Mouse (Mus musculus) lung, adult 2 months (tissue): ENCODE data around the gene Htr1d. TPM values are rescaled to one million over a fixed set of nuclear protein-coding genes. Genes with fewer than 3 reads are reported as not detected.

Experiments used
- DNase-seq: peaks from one replicate; pipeline ENCODE4 v3.0.0; 2022
- H3K4me1 ChIP-seq: fragments of 200-500 bp; 2 replicates; pipeline ENCODE4 v1.6.1; 2011; ENCODE audit warnings: low read length; ENCODE audit not compliant: control insufficient read depth, insufficient read depth
- H3K4me3 ChIP-seq: fragments of 200-500 bp; replicated peaks from 2 replicates; pipeline ENCODE3; 2011; ENCODE audit warnings: low read depth, mild to moderate bottlenecking, control low read depth, low read length; ENCODE audit errors: extremely low read depth
- CTCF ChIP-seq: fragments of 200-500 bp; IDR thresholded peaks from 2 replicates; pipeline ENCODE4 v1.5.1; 2011; ENCODE audit warnings: mild to moderate bottlenecking, low read length, control low read depth; ENCODE audit not compliant: insufficient read depth
- POLR2A ChIP-seq: fragments of 200-500 bp; IDR thresholded peaks from 2 replicates; pipeline ENCODE4 v1.6.1; 2011; ENCODE audit warnings: low read depth, mild to moderate bottlenecking, control low read depth, low read length, borderline replicate concordance; ENCODE audit errors: extremely low read depth
- WGBS: fragments of 180-500 bp; shearing (Covaris S2); methylation state at CpG from one replicate; pipeline ENCODE4 v1.1.7; 2018; 5-methylcytosine and 5-hydroxymethylcytosine counted together
- polyA plus RNA-seq: library from polyadenylated mRNA; depleted of rRNA; stranded (reverse); fragments of >200 nt; gene quantifications from 2 replicates; pipeline ENCODE4 v1.2.3, GENCODE M21; 2012

Gene Htr1d
- polyA plus RNA-seq, 1 experiment = not detected

DNA sequence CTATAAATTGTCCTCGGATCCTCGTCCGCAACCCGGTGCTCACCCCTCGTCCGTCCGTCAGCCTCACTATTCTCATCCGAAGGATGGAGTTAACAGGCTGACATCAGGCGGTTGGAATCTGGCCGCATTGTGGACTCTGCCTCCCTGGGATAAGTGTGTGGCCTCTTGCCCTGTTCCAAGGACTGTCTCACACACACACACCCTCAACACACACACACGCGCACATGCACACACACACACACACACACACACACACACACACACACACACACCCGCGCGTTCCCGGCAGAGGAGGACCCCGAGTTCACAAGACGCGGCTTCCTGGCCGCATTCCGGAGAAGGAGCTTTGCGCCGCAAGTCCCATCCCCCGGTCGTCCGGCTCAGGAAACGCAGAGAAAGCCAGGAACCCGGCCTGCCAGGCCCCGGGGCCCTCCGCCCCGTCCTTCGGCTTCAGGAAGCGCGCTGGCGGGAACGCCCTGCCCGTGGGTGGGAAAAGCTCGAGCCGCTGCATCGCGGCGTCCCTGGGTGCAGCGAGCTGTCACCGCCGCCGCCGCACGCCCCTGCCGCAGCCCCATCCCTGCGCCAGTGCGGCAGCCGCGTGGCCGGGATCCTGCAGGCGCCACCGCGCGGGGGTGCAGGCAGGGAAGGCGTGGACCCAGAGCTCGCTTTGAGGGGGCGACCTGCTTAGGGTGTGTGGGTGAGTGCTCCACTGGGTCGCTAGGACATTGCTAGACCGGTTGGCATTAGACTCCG lies 38.9 kb downstream of the Htr1d start, which contains the start of gene 6030445D17Rik:
Gene 6030445D17Rik (plus strand): TSS at position 165 of the 753 bp plus-strand sequence.
- TF ChIP-seq POLR2A (no peak; the same call in 1 of the 2 replicates), CTCF (no peak)
- peaks cover 13% of the 10 kb centered on the region for H3K4me1 ChIP-seq
- peak within 1 kb of the TSS; percentile 95 for H3K4me3 ChIP-seq
- 3% methylated on average over 62 of the region's 64 CpGs for WGBS
- DNase-seq = peak; percentile 77

GRCm38 (mm10) chr4:136462839-136463178 lies 39.5 kb downstream of the Htr1d start:
- peaks cover 13% of the 10 kb centered on the region for H3K4me1 ChIP-seq
- 3% methylated on average over 8 of the region's 8 CpGs for WGBS
- no peak for DNase-seq
- peak overlapping the region; percentile 95 for H3K4me3 ChIP-seq
- TF ChIP-seq POLR2A = no peak
- no peak for TF ChIP-seq CTCF

GRCm38 (mm10) chr4:136463436-136463835 lies 40.1 kb downstream of the Htr1d start:
- WGBS = 41% methylated on average over 9 of the region's 9 CpGs

GRCm38 (mm10) chr4:136466226-136466625 lies 42.9 kb downstream of the Htr1d start:
- H3K4me1 ChIP-seq = peaks cover 11% of the 10 kb centered on the region
- no peak for DNase-seq
- TF ChIP-seq CTCF (no peak), POLR2A (no peak)
- H3K4me3 ChIP-seq = no peak overlapping the region
- WGBS = 40% methylated on average over 4 of the region's 4 CpGs

More at GRCm38 (mm10) chr4:136463436-136463835, 40.1 kb downstream of the Htr1d start:
- Histone ChIP-seq H3K4me1 (peaks cover 13% of the 10 kb centered on the region), H3K4me3 (peak overlapping the region; percentile 95)
- TF ChIP-seq CTCF (no peak), POLR2A (no peak)
- no peak for DNase-seq

- 71% methylated on average over 14 of the region's 14 CpGs for WGBS
- DNase-seq = no peak
- Histone ChIP-seq H3K4me3 (no peak overlapping the region), H3K4me1 (peaks cover 9% of the 10 kb centered on the region)
- no peak for TF ChIP-seq POLR2A
- TF ChIP-seq CTCF = no peak
Measured at GRCm38 (mm10) chr4:136468553-136469327, 45.4 kb downstream of the Htr1d start.

GRCm38 (mm10) chr4:136469371-136469903 lies 46.1 kb downstream of the Htr1d start, which contains the start of gene Luzp1:
Gene Luzp1 (plus strand): TSS chr4:136469761.
- H3K4me3 ChIP-seq = peak within 1 kb of the TSS; percentile 79
- TF ChIP-seq CTCF = no peak
- TF ChIP-seq POLR2A = peak; percentile 77
- peaks cover 6% of the 10 kb centered on the region for H3K4me1 ChIP-seq
- 2% methylated on average over 36 of the region's 36 CpGs for WGBS
- peak; percentile 96 for DNase-seq

DNA sequence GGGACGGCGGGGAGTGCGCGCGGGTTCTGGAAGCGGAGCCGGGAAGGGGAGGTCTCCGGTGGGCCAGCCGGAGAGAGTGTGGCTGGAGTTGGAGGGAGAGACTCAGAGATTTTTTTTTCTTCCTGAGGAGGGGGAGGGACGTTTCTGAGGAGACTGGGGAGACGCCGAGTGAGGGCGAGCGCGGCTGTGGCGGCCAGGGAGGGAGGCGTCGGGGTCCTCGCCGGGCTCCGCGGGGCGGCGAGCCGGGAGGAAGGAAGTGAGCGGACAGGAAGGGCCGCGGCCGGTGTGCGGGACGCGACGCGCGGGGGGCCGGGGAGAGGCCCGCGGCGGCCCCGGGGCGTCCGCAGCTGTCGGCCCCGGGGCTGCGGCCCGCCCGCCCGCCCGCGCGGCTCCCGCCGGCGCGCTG lies 46.6 kb downstream of the Htr1d start:
- no peak for DNase-seq
- peak overlapping the region; percentile 79 for H3K4me3 ChIP-seq
- TF ChIP-seq POLR2A (0 out of 2 replicates have a peak, but pooled peaks have one; percentile 5), CTCF (no peak)
- under 1% methylated on average over 24 of the region's 55 CpGs for WGBS
- H3K4me1 ChIP-seq = peaks cover 4% of the 10 kb centered on the region; the same call in 1 of the 2 replicates

GRCm38 (mm10) chr4:136470347-136471071 lies 47.2 kb downstream of the Htr1d start:
- peak; percentile 67 for DNase-seq
- peaks cover 4% of the 10 kb centered on the region; the same call in 1 of the 2 replicates for H3K4me1 ChIP-seq
- TF ChIP-seq POLR2A (no peak), CTCF (no peak)
- peak overlapping the region; percentile 79 for H3K4me3 ChIP-seq
- under 1% methylated on average over 58 of the region's 58 CpGs for WGBS

DNA sequence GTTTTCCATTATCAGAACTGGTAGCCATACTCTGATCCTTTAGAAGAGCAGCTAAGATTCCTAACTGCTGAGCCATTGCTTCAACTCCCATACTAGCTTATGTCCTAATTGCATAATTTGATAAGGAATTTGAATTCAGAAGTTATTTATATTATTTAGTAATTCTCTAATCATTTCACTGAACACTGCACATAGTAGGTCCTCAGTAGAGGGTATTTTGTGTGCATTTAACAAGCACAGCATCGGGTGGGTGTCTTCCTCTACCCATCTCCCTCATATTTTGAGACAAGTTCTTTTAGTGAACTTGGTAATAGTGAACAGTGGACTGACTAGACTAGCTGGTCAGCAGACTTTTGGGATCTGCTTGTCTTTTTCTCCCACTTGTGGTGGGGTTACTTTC lies 53.4 kb downstream of the Htr1d start:
- TF ChIP-seq CTCF = no peak
- no peak for TF ChIP-seq POLR2A
- no peak overlapping the region for H3K4me3 ChIP-seq
- 86% methylated on average over 1 of the region's 1 CpGs for WGBS
- no peak for DNase-seq
- H3K4me1 ChIP-seq = no peaks in the 10 kb centered on the region
